Mouse (Mus musculus) T-helper 1 cell (primary cell): ENCODE measurements at regions not wholly inside any gene's neighbourhood (a gene's known extent, or its start where the extent isn't known, plus 50 kb on each side); places are given as distances from the start of the nearest gene placed in this dataset.

ENCODE experiments used
- in situ Hi-C: fragments of 300-600 bp; cut with MboI, MseI; formaldehyde crosslinking; loops from one replicate; pipeline ENCODE4 v1.15.1; 2025; ENCODE audit warnings: high pct_unique_total_duplicates

- in situ Hi-C loops, result no loop called here
Observed at GRCm38 (mm10) chr3:9373896-9374295, 236.0 kb downstream of the Zfp704 start.

- in situ Hi-C loops, result no loop called here
Observed at GRCm38 (mm10) chr3:9370096-9370495, 239.8 kb downstream of the Zfp704 start.

- in situ Hi-C loops, result loop anchor here (10.0 kb wide), 1 partner anchor 411 kb away; no protein-coding TSS in a partner anchor
Observed at GRCm38 (mm10) chr3:9365791-9366190, 244.1 kb downstream of the Zfp704 start.

GRCm38 (mm10) chr3:9359186-9359585 is 250.7 kb downstream of the Zfp704 start:
- in situ Hi-C loops, result no loop called here

GRCm38 (mm10) chr3:9358111-9358510 is 251.8 kb downstream of the Zfp704 start:
- in situ Hi-C loops, result no loop called here

- in situ Hi-C loops, result no loop called here
Observed at GRCm38 (mm10) chr3:9357639-9358038, 252.2 kb downstream of the Zfp704 start.

- in situ Hi-C loops, result no loop called here
Observed at GRCm38 (mm10) chr3:9355875-9356274, 254.0 kb downstream of the Zfp704 start.

GRCm38 (mm10) chr3:9354756-9355155 is 255.1 kb downstream of the Zfp704 start:
- in situ Hi-C loops, result no loop called here

- in situ Hi-C loops, result no loop called here
Observed at GRCm38 (mm10) chr3:9352251-9352650, 257.6 kb downstream of the Zfp704 start.

GRCm38 (mm10) chr3:9349822-9350221 is 260.1 kb downstream of the Zfp704 start:
- in situ Hi-C loops, result no loop called here

GRCm38 (mm10) chr3:9347446-9347860 is 262.4 kb downstream of the Zfp704 start:
- in situ Hi-C loops, result no loop called here

- in situ Hi-C loops, result no loop called here
Observed at GRCm38 (mm10) chr3:9346857-9347445, 262.9 kb downstream of the Zfp704 start.

- in situ Hi-C loops, result no loop called here
Observed at GRCm38 (mm10) chr3:9346356-9346755, 263.5 kb downstream of the Zfp704 start.

- in situ Hi-C loops, result no loop called here
Observed at GRCm38 (mm10) chr3:9345885-9346284, 264.0 kb downstream of the Zfp704 start.

GRCm38 (mm10) chr3:9343586-9343985 is 266.3 kb downstream of the Zfp704 start:
- in situ Hi-C loops, result no loop called here

- in situ Hi-C loops, result no loop called here
Observed at GRCm38 (mm10) chr3:9342167-9342566, 267.7 kb downstream of the Zfp704 start.

- in situ Hi-C loops, result no loop called here
Observed at GRCm38 (mm10) chr3:9341657-9342056, 268.2 kb downstream of the Zfp704 start.

- in situ Hi-C loops, result no loop called here
Observed at GRCm38 (mm10) chr3:9341244-9341643, 268.6 kb downstream of the Zfp704 start.

GRCm38 (mm10) chr3:9340788-9341187 is 269.1 kb downstream of the Zfp704 start:
- in situ Hi-C loops, result no loop called here

- in situ Hi-C loops, result no loop called here
Observed at GRCm38 (mm10) chr3:9340344-9340743, 269.5 kb downstream of the Zfp704 start.

GRCm38 (mm10) chr3:9339669-9340068 is 270.2 kb downstream of the Zfp704 start:
- in situ Hi-C loops, result no loop called here

GRCm38 (mm10) chr3:9335580-9335979 is 274.3 kb downstream of the Zfp704 start:
- in situ Hi-C loops, result no loop called here
